Mouse (Mus musculus) induced T-regulatory cell, adult 2 months (primary cell): Measurements from ENCODE around the gene Snx5.

ENCODE experiments used
- DNase-seq: peaks from one replicate; pipeline ENCODE4 v3.0.0-alpha.2; 2012; ENCODE audit warnings: low read depth

The Snx5 gene

DNA sequence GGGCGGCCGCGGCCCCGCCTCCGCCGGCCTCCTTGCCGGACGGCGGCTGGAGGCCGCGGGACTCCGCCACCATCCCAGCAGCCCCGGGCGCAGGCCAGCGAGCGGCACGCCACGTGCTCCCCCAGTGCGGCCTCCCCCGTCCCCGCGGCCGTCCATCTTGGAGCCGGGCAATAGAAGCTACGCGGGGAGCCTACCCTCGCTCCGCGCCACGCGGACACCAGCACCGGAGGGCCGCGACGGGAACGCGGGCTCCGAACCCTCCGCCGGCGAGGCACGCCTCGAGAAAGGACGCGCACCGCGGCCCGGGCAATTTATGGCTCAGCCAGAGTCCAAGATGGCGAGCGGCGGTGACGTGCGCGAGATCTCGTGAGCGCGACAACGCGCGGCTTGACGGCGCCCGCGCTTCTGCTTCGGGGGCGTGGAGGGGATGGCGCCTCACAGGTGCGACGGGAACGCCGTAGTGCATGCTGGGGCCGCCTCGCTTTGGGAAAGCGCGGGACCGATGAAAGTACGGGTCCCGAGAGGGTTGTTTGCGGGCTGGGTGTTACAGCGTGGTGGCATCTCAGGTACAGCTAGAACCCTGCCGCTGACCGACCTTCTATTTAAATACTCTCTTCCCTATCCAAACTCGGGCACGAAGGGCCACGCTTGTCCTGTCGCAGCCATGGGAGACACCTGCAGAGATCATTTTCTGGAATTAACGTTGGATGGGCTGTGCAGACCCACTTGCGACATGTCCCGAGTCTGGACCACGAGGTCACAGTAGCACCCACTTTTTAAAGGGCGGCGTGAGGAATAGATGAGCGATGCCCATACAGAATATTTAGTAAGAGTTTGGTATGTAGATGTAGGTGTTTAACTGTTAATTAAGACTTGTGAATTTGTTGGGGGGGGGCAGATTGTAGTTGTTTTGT, at the start of gene Snx5, which contains the start of gene Mgme1:
TSS of gene Snx5 (minus strand) at position 400 of the 914 bp plus-strand sequence.
TSS of gene Mgme1 (plus strand) at position 157 of the 914 bp plus-strand sequence.
- DNase-seq: peak; percentile 95

GRCm38 (mm10) chr2:144311372-144311771, 40.7 kb upstream of the Snx5 start:
- no peak for DNase-seq

- no peak for DNase-seq
Observed at GRCm38 (mm10) chr2:144310273-144310672, 39.6 kb upstream of the Snx5 start.

DNA sequence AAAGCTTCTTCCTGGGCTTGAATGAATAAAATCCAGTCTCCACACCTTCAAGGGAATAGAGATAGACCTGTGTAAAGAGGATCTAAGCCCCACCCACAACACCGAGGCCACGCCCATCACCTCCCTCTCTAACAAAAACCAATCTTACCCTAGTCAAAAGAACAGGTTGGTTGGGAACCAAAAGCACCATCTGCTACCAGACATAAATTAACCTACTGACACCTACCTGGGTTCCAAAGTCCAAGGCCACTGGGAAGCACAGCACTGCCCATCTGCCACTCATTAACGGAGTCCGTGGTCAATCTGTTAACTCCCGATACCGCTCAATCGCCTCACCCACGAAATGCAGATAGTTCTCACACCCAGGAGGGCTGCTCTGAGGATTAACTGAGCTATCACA, 37.9 kb upstream of the Snx5 start:
- DNase-seq: no peak

DNA sequence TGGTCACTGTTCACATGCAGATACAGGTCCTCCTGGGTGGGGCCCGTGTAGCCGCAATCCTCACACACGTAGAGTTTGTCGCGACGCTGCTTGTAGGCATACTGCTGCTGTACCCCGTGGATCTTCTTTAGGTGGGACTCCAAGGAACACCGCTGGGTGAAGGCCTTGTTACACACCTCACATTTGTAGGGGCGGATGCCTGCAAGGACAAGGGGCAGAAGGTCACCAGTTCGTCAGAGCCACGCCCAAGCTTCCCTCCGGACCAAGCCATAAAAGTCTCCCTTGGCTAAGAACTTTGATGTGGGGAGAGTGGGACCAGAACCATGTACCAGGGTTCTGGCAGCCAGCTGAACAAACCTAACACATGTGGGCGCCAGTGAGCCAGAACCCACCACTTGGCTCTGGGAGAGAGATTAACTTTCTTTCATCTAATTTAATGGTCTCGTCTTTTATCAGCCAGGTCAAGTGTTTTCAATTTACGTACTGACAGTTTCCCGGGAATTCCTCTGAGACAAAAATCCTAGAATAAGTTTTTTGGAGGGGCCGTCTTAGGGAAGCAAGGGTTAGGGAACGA, 35.1 kb upstream of the Snx5 start:
- DNase-seq: no peak

DNA sequence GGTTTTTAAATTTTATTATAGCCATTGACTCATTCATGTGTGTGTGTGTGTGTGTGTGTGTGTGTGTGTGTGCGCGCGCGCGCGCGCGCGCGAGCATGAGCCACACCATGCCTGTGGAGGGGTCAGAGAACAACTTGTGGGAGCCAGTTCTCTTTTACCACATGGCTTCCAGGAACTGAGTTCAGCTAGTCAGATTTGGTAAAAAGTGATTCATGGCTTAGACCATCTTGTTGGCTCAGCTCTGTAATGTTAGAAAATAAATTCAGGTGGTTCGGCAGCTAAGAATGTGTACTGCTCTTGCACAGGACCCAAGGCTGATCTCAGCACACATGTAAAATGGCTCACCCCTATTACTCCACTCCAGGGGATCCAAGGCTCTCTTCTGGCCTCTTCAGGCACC, 30.4 kb upstream of the Snx5 start:
- DNase-seq: no peak

DNA sequence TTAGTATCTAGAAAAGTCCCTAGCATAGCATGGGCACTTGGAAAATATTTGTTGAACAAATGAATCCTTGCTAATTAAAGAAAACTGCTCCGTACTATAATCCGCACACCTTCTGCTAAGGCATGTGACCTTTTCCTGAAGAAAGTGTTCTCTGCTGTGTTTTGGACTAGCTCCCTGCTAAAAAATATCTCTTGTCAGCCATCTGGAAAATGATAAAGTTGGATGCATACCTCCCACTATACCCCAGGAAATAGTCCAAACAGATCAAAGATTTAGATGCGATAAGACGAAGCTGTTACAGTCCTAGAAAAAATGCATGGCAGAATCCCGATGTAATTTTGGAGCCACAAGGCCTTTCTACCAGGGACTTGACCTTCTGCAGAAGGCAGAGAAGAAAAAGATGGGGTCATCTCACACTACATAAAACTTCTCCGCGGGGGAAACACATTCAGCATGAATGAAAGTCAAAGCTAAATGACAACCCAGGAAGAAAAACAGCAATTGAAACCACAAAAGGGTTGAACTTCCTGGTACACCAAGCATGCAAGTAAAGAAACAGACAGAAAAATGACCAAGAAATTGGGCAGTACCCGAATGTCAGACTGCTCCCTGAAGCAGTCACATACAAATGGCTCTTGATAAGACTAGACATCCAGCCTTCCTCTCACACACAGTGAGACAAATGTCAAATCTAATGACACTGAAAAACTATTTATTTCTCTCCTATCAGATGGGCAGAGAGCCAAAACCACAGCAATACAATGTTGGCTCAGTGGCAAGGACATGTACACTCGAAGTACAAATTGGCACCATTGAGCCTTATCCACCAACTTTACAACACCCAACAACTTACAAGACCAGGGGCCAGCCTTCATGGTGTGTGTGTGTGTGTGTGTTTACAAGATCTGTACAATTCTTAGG, 29.3 kb upstream of the Snx5 start:
- DNase-seq: peak; percentile 55

DNA sequence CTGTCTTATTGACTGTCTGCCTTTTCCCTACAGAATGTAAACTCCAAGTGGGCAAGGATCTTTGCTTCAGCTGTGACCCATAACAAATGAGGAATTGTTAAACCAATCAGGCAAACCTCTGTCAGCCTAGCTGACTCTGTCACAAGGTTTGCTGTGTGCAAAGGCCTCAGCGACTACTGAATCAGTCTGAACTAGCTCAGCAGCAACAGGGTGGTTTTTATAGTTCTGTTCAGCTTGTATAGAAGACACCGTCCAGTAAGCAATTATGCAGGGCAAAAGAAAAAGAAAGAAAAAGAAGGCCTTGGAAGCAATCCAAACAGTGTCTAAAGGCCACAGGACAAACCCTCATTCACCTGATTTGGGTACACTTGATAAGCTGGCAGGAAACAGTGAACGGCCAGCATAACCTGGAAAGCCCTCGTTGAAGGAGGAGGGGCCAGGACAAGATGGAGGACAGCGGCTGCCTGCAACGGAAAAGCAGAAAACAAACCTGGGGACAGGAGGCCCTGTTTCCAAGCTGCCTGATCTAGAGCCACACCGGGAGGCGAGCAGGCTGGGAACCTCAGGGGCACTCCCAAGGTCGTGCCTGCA, 24.5 kb upstream of the Snx5 start:
- no peak for DNase-seq

- no peak for DNase-seq
Observed at GRCm38 (mm10) chr2:144291600-144292305, 21.0 kb upstream of the Snx5 start.

DNA sequence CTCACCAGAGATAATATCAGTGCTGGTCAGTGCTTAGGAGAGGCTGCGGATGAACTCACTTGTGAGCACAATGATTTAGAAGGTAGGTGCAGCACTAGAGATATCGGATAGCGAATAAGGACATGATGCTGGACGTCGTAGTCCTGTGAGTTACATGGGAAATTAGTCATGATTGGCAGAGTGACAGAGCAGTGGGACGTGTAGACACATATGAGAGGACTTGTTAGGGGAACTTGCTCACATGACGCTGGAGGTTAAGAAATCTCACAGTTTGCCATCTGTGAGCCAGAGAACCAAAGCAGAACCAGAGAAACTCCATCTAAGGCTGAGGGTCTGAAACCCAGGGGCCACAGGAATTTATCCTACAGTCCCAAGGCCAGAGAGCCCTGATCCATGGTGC, 19.6 kb upstream of the Snx5 start:
- DNase-seq: no peak

DNA sequence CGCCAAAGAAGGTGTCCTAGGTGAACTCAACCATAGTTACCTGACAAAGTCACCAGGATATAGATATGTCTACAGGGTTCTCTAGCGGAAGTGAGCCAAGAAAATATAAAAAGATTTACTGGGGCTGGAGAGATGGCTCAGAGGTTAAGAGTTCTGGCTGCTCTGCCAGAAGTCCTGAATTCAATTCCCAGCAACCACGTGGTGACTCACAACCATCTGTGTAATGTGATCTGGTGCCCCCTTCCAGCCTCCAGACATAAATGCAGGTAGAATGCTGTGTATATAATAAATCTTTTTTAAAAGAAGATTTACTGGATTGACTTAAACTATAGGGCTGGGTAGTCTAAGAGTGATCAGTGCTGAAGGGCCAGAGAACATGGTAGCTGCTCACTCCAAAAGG, 10.7 kb upstream of the Snx5 start:
- DNase-seq: no peak

GRCm38 (mm10) chr2:144280568-144280967, 9.9 kb upstream of the Snx5 start:
- DNase-seq: no peak

- no peak for DNase-seq
Observed at GRCm38 (mm10) chr2:144279742-144280141, 9.0 kb upstream of the Snx5 start.

- DNase-seq: no peak
Observed at GRCm38 (mm10) chr2:144276885-144277284, 6.2 kb upstream of the Snx5 start.

DNA sequence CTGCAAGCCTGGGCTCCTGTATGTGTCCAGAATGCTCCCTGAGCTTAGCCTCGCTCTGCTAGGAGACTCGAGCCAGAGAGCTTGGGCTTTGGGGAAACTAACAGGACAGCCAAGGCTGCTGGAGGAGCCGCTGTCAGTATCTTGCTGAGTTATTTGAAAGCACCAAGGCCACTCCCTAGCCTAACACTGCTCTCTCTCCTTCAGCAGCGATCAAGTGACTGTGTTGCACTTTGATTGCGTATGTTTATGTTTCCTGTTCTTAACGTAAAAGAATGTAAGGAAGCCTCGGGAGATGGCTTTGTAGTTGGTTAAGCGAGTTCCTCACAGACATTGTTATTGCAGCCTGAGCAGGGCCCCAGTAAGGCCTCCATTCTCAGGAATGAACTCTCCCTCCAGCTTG, 4.0 kb upstream of the Snx5 start:
- no peak for DNase-seq

- peak; percentile 33 for DNase-seq
Observed at GRCm38 (mm10) chr2:144272088-144272487, 1.4 kb upstream of the Snx5 start.

- DNase-seq: peak; percentile 47
Observed at GRCm38 (mm10) chr2:144269679-144270475, 829 bp downstream of the Snx5 start.

DNA sequence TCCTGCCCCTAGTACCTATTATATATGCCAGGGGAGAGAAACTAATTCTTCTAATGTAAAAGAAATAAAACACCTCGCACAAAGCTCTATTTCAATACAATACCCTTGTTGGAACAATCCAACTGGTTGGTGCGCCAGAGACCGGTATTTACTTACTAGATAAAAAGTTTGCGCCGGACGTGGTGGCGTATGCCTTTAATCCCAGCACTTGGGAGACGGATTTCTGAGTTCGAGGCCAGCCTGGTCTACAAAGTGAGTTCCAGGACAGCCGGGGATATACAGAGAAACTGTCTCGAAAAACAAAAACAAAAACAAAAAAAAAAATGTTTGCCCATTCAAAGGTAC, 1.4 kb downstream of the Snx5 start:
- DNase-seq: no peak

DNA sequence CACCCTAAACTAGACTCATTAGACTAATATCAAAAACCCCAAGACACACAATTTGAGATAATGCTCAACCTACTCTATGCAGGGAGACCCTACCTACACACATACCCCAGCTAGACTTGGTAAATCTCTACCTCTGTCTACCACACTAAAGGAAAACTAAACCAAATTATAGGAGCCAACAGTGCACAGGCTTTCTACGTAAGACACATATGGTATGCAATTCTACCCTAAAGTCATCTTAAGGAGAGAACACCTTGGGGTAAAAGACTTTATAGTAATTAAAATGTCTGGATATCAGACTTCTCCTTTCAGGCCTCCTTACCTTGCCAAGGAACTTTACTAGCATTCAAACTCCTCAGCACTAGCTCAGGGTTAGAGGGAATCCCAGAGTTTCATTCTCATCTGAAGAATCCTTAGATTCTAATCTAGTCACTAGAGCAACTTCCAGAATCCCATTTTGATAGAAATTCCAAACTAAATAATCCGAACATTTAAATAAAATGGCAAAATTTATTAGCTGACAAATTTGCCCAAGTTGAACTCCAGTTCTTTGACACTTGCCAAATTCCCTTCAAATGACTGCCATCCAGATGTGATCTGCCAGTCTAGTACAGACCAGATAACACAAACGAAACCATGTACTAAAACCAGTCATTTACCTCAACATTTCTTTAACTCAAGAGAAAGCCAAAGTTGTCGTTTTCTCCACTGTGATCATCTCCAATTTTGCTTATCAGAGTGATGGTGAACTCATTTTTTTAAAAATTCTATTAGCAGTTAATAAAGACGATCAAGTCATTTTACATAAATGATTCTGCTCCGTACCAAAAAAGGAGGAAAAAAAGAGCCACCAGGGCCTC, 2.0 kb downstream of the Snx5 start:
- DNase-seq: peak; percentile 57

DNA sequence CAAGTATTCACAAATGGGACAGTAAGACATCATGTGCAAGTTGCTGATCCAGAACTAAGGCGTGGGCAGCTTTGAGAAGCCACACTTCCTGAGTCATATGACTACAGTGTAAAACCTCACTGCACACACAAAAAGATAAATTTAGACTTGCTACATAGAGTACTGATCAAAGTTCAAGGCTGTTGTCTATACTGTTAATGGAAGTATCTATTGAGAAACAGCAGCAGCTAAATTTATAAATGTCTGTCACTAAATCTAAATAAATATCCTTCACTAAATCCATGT, 3.0 kb downstream of the Snx5 start:
- DNase-seq: peak; percentile 82
